Mouse (Mus musculus): Measurements from ENCODE around the gene Mab21l3. TPM values are rescaled to one million over a fixed set of nuclear protein-coding genes. Genes with fewer than 3 reads are reported as not detected.
A peak's percentile ranks its signal among the peaks of the same experiment; 100 is the strongest.

Mab21l3 gene
- total RNA-seq, 2 experiments from 2014 or later = 0.12 to 0.16 TPM

DNA sequence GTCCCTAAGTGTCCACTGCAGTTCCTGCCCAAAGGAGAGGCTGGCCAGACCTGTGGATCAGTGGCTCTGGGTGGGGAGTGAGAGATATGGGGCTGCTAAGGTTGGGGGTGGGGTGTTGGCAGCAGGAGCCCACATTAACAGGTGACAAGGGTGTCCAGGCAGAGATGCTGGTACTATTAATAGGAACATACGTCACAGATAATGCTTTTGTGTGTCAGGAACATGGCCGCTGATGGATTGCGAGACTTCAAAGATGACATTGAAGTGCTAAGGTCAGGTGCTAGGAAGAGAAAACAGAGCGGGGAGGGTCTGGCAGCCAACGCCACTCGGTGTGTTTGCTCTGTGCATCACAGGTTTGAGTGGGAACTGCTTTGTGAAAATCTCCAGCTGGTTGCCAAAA is 44.4 kb downstream of the Mab21l3 start:
- no peak for DNase-seq (ENCODE audit: low spot score in 2 of 2)

DNA sequence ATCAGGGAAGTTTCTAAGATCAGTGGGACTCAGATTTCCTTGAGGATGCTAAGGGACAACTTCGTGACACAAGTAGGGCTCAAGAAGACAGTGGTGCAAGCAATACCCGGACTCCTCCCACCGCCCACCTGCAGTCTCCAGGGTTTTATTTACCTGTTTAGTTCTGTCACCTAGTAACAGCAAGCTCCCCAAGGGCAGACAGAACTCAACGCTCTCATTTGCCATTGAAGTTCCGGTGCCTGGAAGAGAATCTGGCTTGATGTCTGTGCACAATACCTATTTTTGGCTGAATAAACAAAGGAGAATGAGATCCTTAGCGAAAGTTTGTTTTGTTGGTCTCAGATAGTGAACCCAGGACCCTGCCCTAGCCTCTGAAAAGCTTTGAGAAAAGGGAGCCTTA is 45.0 kb downstream of the Mab21l3 start:
- DNase-seq (ENCODE audit: low spot score in 2 of 2) = no peak

DNA sequence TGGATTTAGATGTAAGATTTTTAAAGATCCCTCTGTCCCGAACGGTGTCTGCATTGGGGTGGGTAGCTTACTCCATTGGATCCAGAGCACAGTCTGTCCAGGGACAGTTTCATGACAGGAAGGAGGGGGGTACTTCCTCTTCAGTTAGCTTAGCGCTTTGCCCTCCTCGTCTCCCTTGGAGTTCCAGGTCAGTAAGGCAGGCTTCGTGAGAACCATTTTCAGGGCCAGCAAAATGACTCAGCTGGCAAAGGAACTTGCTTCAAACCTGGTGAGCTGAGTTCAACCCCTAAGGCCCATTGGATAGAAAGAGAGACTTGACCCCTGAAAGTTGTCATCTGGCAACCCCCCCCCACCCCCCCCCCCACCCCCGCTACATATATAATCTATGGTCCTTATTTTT is 46.0 kb downstream of the Mab21l3 start:
- no peak for DNase-seq (ENCODE audit: low spot score in 2 of 2)

DNA sequence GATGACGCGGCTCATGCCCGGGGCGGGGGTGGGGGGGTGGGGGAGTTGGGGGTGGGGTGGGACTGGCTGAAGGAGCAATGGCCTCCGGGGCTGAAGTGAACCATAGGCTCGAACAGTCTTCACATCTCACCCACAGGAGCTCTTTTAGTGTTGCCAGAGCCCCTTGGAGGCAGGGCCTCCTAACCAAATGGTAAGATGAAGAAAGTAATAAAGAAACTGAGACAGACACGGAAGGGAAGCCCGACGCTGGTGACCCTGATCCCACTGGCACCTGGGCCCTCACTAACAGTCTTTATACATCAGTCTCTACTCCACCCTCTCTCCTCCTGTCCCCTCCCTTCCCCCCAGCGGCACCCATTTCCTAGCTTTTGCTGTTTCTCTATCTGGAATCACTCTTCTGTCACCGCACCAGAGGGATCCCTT is 48.2 kb downstream of the Mab21l3 start:
- no peak for DNase-seq (ENCODE audit: low spot score in 2 of 2)

DNA sequence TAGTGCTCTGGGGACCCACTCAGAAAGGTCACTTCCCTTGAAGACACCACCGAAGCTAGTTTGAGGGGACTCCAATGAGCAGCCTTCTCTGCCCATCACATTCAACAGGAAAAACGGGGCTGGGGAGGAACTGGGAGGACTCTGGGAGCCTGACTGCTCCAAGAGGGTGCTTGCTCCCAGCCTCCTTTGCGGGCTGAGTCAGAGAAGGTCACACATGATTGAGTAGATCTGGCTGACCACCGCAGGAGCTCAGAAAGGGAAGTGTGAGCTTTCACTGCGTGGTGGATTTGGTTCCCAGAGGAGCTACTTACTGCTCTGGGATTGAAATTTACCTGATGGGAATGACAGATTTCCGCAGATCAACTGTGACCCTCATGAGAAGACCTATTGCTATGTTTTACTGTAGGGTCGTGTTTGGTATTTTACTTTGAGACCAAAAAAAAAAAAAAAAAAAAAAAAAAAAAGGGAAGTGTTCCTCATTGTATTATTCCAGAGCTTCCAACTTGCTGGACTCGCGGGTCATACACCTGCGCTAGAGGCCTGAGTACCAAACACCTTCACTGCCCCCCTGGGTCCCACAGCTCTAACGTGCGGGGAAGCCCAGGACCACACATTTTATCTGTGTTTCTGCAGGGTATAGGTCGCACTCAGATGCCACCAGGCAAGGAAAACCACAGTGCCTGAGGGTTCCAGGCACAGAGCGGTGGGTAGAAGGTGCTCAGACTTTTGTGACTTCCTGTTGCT is 48.7 kb downstream of the Mab21l3 start:
- no peak for DNase-seq (ENCODE audit: low spot score in 2 of 2)

DNA sequence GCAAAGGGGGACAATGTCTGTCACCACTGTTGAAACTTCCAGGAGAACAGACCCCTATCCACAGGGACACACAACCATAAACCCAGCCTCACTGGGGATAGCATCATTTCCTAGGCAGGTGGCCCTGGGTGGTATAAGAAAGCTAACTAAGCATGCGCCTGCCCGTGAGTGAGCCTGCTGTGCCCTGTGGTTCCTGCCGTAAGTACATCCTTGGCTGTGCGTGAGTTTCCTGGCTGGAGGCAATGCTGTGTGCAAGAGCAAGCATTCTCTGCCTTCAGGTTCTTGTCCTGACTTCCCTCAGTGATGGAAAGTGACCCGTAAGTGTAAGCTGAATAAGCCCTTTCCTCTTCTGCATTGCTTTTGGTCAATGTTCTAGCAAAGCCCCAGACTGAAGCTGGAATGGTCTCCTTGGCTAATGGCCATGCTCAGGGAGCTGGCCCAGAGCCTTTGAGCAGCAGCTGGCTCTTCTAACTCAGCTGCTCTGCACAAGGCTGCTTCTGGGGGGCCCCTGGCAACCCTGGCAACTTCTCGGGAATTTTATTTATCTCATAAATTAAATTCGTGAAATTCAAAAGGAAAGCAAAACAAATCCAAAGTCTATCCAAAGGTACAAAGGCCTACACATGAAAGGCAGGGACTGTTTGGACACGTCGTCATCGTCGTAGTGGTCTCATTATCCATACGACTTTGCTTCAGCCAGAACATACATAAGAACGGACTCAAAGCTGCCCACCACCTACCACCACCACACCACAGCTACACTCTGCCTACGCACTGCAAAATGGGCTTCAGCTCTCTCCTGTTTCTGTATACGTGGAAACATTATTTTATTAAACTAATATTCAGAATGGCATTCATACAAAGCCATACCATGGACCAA is 50.7 kb downstream of the Mab21l3 start:
- DNase-seq (ENCODE audit: low spot score in 2 of 2) = peak in 1 of 2 experiments; percentile 54

DNA sequence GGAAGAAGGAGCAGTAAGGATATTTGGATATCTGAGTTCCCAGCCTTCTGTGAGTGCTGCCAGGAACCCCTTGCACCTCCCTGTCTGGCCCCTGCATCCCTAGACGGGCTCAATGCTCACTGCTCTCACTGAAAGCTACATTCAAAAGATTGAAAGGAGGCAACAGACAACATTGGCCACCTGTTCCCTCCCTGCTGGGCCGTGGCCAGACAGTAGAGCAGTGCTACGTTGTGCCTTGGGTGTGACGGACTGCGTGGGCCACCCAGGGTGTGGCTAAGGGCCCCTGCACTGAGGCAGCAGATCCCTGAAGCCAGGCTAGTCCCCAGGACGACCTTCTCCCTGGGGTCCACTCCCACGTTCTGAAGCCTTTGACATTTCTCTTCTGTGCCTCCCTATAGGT is 52.5 kb downstream of the Mab21l3 start:
- DNase-seq (ENCODE audit: low spot score in 2 of 2) = no peak

DNA sequence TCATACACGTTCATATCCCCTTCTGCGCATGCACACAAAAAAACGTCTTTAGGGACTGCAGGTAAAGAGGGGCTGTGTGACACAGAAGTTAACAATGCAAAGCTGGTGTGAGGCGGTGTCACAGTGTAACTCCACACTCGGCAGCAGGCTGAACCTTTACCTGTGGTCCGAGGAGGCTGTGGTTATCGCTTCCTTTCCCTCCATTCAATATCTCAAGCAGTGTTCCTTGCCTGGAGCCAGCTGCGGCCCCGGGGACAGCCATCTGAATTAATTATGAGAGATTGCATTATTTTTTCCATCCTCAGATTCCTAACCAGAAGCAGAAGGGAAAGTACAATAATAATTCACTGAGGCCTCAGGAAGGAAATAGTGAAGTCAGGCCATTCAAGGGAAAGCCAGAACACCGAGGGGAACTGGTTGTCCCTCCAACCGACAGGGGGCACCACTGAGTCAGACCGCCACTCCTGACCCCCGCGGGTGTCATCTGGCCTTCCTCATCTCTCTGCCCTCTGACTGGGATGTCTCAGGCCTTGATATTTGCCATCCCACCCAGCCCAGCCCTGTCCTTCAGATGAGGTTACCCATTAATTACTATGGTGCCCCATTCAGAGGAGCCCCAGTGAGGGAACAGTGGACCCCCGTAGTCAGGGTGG is 53.2 kb downstream of the Mab21l3 start:
- no peak for DNase-seq (ENCODE audit: low spot score in 2 of 2)

DNA sequence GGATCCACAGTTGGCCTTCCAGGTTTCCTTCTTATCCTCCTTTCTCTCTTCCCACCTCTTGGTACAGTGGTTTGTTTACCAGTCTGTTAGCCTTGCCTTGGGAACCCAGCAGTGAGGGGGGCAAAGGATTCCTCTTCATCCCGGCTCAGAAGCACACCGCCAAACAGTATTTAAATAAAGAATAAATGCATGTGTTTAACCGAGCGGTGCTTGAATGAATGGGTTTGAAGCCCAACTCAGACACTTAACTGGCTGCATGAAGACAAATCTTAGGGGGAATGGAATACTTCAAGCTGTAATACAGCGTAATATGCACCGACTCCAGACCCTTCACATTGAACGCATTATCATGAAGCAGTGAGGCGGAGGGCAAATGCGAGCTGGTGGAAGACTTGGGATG is 54.1 kb downstream of the Mab21l3 start:
- no peak for DNase-seq (ENCODE audit: low spot score in 2 of 2)

DNA sequence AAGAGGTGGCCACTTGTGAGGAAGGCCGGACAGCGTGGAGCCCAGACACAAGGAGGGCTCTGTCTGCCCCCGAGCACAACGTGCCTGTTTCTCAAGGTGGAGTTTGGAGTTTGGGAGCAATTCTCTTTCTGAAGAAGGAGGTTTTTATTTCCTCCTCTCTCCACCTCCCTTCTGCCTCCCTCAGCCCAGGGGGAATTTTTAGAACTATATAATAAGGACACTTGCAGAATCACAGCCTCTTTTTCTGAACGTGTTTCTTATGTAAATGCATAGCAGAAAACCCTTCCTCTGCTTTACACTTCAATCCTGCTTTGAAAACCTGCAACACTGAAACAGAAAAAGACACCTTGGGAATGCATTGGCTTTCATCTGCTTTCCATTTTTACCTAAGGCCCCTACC is 54.7 kb downstream of the Mab21l3 start:
- no peak for DNase-seq (ENCODE audit: low spot score in 2 of 2)

DNA sequence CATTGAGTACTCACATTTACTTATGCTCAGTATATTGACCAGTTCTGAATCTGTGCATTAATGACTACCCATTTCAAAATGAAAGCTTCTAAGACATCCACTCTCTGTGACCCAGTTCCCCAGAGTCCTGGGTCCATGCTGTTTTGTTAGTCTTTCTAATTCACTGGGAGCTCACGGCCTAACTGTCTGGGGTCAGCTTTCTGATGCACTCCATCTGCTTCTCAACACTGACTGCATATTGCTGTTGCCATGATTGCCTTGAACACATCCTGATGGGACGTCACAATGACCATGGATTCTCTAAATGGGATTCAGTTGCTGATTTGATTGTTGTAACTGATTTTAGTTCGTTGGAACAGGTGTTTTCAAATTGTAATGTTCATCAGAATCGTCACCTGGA is 56.6 kb downstream of the Mab21l3 start:
- no peak for DNase-seq (ENCODE audit: low spot score in 2 of 2)

DNA sequence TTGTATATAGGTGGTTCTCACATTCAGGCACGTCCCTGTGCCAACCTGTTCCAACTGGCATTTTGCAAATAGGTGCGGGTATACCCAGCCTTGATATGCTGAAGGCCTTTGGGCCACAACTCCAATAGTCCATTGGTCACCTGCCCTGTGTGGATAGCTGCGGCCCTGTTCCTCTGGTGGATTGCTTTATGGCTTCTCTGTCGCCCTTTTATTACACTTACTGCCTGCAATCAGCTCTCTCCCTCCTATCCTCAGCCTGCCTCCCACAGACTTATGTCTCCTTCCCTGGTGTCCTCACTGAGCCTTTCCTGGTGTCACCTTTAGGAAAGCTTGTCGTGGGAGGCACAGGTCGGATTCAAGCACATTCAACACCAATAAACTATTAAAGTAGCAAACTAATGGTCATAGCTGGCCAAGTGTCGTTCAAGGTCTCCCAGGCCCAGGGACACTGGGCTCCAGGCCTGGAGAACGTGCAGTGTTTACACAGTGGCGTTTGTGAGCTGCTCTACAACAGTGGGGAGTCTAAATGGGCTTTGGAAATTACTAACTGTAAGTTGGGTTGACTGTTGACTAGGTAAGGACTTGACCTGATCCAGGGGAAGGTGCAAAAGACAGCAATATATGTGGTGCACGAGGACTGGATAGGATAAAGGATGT is 63.9 kb downstream of the Mab21l3 start:
- no peak for DNase-seq (ENCODE audit: low spot score in 2 of 2)

DNA sequence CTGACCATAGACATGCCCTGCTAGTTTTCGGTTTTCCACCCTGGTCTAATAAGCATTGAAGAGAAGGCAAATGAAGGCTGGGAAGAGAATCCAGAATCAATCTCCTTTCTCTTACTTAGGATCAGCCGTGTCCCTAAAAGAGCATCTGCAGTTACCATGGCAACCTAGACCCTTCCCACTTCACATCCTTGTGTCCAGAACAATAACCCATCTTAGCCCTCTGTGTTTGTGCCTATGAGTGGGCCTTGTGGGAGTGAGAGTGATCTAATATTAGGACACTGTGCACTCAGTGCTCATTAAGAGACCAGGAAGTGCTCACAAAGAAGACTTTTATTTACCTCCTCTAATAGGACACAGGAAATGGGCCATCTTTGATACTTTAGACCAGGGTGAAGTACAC is 65.0 kb downstream of the Mab21l3 start:
- DNase-seq (ENCODE audit: low spot score in 2 of 2) = no peak

DNA sequence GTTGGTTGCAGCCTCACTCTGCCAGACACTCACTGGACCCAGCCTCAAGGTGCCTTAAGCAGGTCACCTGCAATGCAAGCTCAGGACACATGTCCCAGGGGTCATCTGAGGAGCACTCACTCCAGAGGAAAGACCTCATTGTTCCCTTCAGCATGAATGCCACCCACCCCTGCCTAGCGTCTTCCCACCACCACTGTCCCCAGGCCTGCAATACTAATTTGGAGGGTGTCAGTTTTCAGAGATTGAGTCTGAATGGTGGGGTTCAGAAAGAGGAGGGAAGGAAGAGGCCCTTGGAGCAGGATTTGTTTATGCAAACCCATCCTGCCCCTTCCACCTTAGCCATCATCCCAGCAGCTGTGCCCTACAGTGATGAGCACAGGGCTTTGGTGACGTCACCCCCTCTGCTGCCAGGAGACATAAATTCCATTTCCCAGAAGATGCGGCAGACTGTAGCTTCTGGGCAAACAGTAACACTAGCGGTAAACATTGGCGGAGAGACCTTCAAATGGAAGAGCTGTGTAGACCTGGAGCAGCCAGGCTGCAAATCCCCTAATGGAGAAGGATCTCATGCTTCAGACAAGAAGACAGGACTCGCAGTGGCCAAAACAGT is 67.8 kb downstream of the Mab21l3 start:
- DNase-seq (ENCODE audit: low spot score in 2 of 2) = no peak

DNA sequence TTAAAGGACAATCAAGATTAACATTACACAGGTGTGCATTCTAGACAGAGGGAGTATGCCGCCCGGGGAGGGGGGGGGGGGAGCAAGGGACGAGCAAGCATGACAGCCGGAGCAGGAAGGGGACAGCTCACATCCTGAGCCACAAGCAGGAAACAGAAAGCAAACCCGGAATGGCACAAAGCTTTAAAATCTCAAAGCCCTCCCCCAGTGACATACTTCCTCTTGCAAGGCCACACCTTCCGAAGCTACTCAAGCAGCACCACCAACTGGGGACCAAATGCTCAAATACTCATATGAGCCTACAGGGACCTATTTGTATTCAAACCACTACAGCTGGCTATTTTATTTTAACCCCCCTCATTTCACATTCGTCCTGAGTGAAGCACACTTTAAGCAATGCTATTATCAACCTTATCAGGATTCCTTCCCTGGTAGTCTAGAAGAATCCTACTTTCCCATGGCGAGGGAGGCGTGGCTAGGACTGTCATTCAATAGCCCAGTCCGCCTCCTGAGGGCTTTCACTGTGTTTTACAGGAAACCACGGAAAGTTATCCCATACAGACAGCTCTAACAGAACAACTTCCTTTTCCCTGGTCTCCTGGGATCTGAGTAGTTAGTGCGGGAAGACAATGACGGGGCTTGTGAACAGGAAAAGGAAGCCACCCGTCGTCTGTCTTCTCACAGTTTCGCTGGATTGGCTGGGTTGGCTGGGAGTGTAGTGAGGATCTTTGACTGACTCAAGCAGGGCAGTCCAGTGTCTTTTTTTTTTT is 69.7 kb downstream of the Mab21l3 start:
- DNase-seq (ENCODE audit: low spot score in 2 of 2) = no peak

DNA sequence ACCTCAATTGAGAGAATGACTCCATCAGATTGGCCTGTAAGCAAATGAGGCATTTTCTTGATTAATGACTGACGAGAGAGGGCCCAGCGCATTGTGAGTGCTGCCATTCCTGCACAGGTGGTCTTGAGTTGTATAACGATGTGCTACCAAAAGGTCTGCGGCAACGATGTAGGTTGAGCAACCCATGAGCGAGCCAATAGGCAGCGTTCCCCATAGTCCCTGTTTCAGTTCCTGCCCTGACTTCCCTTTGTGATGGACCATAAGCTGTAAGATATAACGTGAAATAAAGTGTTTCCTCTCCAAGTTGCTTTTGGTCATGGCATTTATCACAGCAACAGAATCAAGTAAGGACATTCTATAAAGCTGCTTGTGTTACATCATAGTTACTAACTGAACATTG is 73.0 kb downstream of the Mab21l3 start:
- no peak for DNase-seq (ENCODE audit: low spot score in 2 of 2)

DNA sequence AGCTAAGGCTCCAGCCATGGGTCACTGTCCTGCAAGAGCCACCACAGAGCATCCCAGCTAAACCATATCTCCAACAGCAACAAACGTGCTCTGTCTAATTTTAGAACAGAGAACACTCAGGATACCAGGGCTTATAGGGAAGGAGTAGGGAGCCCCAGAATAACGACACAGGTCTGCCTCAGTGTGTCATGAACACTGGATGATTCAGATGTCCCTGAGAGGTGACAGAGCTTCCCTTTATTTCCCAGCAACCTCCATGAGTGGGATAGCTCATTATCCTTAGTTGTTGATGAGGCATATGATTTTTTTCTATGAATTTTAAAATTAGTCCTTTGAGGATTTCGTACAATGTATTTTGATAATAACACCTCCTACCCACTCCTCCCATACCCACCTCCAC is 78.2 kb downstream of the Mab21l3 start:
- DNase-seq (ENCODE audit: low spot score in 2 of 2) = no peak

DNA sequence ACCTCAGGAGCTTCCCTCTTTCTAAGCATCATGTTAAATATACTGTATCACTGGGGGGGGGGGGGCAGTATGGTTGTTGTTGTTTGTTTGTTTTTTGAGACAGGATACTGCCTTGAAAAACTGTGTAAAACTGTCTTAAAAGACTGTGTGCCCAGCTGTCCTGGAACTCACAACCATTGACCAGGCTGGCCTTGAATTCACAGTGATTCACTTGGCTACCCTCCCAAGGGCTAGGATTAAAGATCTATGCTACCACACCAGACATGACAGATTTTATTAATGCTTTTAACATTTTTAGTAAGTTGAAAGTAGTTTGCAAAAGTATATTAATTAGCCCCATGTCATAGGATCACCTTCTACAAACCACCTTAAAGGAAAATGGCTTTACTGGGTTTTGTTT is 85.2 kb downstream of the Mab21l3 start:
- DNase-seq (ENCODE audit: low spot score in 2 of 2) = no peak
